Mouse (Mus musculus): ENCODE measurements at regions not wholly inside any gene's neighbourhood (a gene's known extent, or its start where the extent isn't known, plus 50 kb on each side); places are given as distances from the start of the nearest gene placed in this dataset.

DNA sequence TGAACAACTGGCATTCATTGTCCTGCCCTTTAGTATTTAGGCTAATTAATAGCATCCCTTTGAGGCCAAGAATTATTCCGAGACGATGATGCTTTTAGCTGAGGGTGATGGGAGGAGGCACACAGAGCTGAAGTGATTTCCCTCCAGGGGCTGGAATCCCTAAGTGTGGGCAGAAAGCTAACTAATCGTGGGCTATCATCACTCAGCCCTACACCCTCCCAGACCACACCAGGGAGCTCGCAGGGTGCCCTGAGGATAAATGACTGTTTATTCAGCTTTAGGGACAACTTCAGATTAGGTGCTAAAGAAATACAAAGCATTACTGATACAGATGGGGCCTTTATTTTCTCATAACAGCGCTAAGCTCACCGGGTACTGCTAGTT is 164.7 kb downstream of the Npr3 start:
- H3K4me3 ChIP-seq = no peak overlapping the region
- peak overlapping the region; percentile 36 for H3K4me2 ChIP-seq
- H3K36me3 ChIP-seq = no peaks in the 10 kb centered on the region
- H3K4me1 ChIP-seq (replicated peaks) = peaks cover 11% of the 10 kb centered on the region
- H3K9ac ChIP-seq = no peak overlapping the region
- no peak overlapping the region for H3K27ac ChIP-seq
- H3K27me3 ChIP-seq = no peaks in the 10 kb centered on the region
- ATAC-seq (ENCODE audit: low FRiP score) = peak; percentile 81
- 14% methylated on average over 6 of the region's 6 CpGs for WGBS
- no peaks in the 10 kb centered on the region for H3K9me3 ChIP-seq

DNA sequence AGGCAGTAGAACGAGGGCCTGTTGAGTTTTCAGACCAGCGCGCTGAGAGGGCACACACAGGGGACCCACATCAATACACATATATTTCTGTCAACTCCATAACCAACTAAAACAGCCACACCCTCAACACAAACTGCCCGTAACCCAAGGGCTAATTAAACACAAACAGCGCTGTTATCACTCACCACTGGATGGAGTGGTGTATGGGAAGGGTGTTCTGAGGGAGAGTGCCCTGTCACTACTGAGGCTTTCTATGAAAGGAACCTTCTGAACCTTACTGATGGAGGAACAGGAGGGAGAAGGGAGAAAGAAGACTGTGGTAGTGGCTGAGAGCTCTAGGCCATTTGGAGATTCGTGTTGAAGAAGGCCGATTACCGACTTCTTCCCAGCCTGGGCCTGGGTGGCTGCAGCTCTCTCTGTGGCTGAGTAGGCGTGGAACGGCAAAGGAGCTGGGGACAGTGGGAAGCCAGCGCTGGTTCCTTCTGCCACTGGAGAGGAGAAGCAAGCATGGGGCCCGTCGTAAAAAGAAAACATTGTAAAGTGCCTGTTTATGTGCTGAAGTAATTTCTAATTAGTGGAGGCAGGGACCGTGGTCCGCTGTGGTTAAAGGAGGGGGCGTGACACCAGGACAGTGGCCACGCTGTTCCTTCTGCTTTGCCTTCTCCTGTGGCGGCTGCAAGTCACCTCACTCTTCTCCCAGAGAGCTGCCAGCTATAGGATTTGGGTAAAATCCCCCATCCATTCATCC is 165.3 kb downstream of the Npr3 start:
- no peak overlapping the region for H3K9ac ChIP-seq
- 50% methylated on average over 18 of the region's 18 CpGs for WGBS
- peak; percentile 63; the same call in 1 of the 2 replicates for ATAC-seq (ENCODE audit: low FRiP score)

DNA sequence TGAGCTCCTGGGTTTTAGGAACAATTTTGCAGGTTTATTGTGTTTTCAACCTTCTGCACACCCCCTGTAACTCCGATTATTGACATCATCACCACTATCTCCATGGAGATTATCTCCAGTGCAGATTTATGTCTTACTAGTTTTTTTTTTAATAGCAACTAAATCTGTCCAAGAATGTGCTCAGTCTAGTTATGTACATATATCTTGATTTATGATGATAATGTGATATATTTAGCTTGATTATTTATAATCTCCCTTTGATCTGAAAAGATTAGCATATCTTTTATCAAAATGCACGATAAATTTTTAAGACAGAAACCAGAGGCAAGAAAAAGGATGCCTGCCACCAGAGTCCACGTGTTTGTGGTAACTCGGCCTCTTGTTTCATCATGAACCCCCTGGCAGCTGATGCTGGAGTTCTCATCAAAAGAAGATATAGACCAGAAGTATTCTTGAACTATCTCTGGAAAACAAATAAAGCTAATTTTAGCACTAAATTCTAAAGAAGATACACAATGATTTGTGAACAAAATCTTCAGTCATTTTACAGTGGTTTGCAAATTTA is 169.6 kb downstream of the Npr3 start:
- Histone ChIP-seq H3K4me3 (no peak overlapping the region), H3K4me2 (no peak overlapping the region), H3K27me3 (no peaks in the 10 kb centered on the region), H3K27ac (no peak overlapping the region), H3K36me3 (no peaks in the 10 kb centered on the region), H3K9me3 (no peaks in the 10 kb centered on the region), H3K4me1 (replicated peaks) (peaks cover 11% of the 10 kb centered on the region), H3K9ac (no peak overlapping the region)
- no peak for ATAC-seq (ENCODE audit: low FRiP score)
- 89% methylated on average over 4 of the region's 4 CpGs for WGBS

More for the DNA sequence above, 165.3 kb downstream of the Npr3 start:
- Histone ChIP-seq H3K4me1 (replicated peaks) (peaks cover 11% of the 10 kb centered on the region), H3K9me3 (no peaks in the 10 kb centered on the region), H3K27ac (no peak overlapping the region), H3K4me3 (no peak overlapping the region), H3K4me2 (peak overlapping the region; percentile 36), H3K36me3 (no peaks in the 10 kb centered on the region), H3K27me3 (no peaks in the 10 kb centered on the region)

DNA sequence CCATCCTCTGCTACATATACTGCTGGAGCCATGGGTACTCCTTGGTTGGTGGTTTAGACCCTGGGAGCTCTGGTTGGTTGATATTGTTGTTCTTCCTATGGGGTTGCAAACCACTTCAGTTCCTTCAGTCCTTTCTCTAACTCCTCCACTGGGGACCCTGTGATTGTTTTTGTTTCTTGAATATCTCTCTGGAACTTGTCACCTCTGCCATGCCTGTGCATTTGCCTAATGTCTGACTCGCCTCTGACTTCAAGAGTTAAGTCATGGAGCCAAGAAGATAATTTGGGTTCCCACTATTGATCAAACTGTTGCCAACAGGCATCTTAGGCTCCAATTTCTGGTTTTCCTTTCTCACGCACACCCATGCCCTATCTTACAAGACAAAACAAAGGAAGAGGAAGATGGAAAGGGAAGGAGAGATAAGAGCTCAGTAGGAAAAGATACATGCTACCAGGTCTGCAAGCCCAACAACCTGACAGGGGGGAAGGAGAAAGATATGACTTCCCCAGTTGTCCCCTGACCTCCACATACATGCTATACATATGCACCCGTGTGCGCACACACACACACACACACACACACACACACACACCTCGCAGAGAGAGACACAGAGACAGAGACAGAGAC is 172.3 kb downstream of the Npr3 start:
- H3K9me3 ChIP-seq = no peaks in the 10 kb centered on the region
- WGBS = 88% methylated on average over 5 of the region's 5 CpGs
- ATAC-seq (ENCODE audit: low FRiP score) = no peak

DNA sequence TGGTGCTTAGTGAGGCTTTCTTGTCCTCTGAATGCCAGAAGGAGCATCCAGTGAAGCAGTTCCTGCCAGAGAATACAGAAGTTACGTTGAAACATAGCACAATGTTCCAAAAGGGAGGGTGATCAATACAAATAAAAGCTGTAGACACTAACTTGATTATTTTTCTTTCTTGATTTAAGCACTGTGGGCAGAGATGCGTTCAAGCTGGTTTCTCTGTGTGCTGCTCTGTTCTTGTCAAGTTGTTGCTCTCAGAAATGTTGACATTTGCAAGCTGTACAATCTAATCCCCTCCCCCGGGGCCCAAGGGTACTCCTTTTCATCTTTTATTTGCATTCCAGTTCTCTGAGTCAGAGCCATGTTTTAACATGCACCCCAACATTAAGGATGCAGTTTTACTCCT is 177.7 kb downstream of the Npr3 start:
- no peak overlapping the region for H3K4me2 ChIP-seq
- H3K4me3 ChIP-seq = no peak overlapping the region
- H3K9ac ChIP-seq = no peak overlapping the region
- ATAC-seq (ENCODE audit: low FRiP score) = no peak
- H3K4me1 ChIP-seq (replicated peaks) = no peaks in the 10 kb centered on the region
- H3K9me3 ChIP-seq = no peaks in the 10 kb centered on the region
- no peaks in the 10 kb centered on the region for H3K27me3 ChIP-seq
- WGBS = 64% methylated on average over 3 of the region's 3 CpGs
- H3K36me3 ChIP-seq = no peaks in the 10 kb centered on the region
- no peak overlapping the region for H3K27ac ChIP-seq

More for the DNA sequence above, 172.3 kb downstream of the Npr3 start:
- H3K4me1 ChIP-seq (replicated peaks) = no peaks in the 10 kb centered on the region
- no peak overlapping the region for H3K4me2 ChIP-seq
- no peak overlapping the region for H3K9ac ChIP-seq
- H3K27me3 ChIP-seq = no peaks in the 10 kb centered on the region
- no peaks in the 10 kb centered on the region for H3K36me3 ChIP-seq
- H3K4me3 ChIP-seq = no peak overlapping the region
- no peak overlapping the region for H3K27ac ChIP-seq

DNA sequence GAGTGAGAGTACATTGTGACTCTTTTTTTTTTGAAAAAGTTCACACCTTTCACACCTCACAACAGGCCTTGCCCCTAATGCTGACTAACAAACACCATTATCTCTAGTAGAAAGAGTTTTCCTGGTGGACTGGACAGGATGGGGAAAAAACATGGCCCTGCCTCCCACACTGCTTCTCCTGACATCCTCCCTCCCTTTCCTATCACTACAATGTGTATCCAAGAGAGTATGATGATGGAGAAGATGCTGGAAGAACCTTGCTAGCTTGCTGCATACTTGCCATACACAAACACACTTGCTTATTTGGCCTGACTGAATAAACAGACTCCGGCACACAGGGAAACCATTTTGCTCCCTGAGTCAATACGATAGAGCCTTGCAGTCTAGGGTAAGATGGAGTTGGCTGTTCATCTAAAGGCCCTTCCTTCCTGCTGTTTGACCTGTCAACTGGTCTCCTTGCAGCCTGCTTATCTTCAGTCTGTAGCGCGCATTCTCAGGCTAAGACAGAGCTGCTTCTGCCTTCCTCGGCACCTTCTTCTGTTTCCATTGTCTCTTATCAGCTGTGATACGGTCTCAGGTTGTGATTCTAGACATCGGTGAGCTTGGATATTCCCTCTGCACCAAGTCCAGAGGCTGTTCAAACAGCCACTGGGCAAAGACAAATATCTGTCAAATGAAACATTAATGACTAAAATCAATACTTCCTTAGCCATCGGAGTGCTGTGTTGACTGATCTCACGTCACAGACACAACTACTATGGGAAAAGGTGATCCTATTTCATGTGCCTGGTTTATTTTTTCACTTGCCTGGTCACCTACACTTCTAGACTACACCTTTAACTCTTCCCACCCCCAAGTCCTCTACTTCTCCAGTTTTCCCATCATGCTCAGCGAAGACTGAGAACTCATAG is 181.2 kb downstream of the Npr3 start:
- Histone ChIP-seq H3K36me3 (no peaks in the 10 kb centered on the region), H3K4me1 (replicated peaks) (no peaks in the 10 kb centered on the region), H3K27me3 (no peaks in the 10 kb centered on the region), H3K9ac (no peak overlapping the region), H3K4me2 (no peak overlapping the region), H3K9me3 (no peaks in the 10 kb centered on the region), H3K4me3 (no peak overlapping the region), H3K27ac (no peak overlapping the region)
- ATAC-seq (ENCODE audit: low FRiP score) = no peak
- WGBS = 81% methylated on average over 10 of the region's 10 CpGs

DNA sequence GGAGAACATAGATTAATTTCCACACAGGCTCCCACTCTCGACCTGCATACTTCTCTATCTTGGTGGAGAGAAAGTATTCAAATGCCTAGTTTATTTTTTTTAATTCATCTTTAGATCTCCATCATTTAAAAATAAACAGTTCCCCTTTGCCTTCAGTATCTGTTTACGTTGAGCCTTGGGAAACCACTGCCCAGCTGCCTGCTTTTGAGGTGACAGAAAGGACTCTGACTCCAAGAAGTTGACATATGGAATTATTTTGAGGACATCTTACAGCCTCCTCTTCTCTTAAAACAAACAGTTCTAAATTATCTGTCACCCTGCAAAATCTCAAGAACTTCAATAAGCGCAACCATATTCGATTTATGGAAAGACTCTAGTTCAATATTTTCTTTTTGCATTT is 186.4 kb downstream of the Npr3 start:
- no peak for ATAC-seq (ENCODE audit: low FRiP score)
- Histone ChIP-seq H3K36me3 (no peaks in the 10 kb centered on the region), H3K4me2 (no peak overlapping the region), H3K4me3 (no peak overlapping the region), H3K27ac (no peak overlapping the region), H3K9me3 (no peaks in the 10 kb centered on the region), H3K27me3 (no peaks in the 10 kb centered on the region), H3K4me1 (replicated peaks) (no peaks in the 10 kb centered on the region), H3K9ac (no peak overlapping the region)
- 88% methylated on average over 4 of the region's 4 CpGs for WGBS

DNA sequence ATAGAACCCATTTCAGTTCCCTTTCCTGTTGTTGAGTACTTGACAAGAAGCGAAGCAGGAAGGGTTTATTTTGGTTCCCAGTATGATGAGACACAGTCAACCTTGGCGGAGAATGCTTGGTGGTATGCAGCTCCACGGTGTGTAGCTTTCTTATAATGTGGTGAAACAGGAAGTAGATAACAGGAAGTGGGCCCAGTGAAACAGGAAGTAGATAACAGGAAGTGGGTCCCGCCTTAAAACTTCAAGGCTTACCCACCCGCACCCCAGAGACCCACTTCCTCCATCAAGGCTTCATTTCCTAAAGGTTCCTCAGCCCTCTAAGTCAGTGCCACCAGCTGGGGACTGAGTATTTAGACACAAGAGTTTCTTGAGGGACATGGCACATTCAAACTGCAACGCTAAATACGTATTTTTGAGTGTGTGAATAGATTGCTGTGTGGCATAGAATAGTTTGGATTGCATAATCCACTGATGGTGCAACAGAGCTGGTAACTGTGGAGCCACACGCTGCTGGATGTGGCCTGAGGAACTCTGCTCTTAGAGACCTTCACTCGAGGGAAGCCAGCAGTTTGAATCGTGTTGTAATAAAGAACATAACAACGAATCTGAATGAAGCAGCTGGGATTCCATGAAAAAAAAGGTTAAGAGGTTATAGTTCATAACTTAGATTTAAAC is 190.8 kb downstream of the Npr3 start:
- Histone ChIP-seq H3K4me2 (no peak overlapping the region), H3K9ac (no peak overlapping the region), H3K36me3 (no peaks in the 10 kb centered on the region), H3K27me3 (no peaks in the 10 kb centered on the region), H3K27ac (no peak overlapping the region), H3K4me3 (no peak overlapping the region), H3K9me3 (no peaks in the 10 kb centered on the region), H3K4me1 (replicated peaks) (no peaks in the 10 kb centered on the region)
- no peak for ATAC-seq (ENCODE audit: low FRiP score)
- 93% methylated on average over 11 of the region's 11 CpGs for WGBS

DNA sequence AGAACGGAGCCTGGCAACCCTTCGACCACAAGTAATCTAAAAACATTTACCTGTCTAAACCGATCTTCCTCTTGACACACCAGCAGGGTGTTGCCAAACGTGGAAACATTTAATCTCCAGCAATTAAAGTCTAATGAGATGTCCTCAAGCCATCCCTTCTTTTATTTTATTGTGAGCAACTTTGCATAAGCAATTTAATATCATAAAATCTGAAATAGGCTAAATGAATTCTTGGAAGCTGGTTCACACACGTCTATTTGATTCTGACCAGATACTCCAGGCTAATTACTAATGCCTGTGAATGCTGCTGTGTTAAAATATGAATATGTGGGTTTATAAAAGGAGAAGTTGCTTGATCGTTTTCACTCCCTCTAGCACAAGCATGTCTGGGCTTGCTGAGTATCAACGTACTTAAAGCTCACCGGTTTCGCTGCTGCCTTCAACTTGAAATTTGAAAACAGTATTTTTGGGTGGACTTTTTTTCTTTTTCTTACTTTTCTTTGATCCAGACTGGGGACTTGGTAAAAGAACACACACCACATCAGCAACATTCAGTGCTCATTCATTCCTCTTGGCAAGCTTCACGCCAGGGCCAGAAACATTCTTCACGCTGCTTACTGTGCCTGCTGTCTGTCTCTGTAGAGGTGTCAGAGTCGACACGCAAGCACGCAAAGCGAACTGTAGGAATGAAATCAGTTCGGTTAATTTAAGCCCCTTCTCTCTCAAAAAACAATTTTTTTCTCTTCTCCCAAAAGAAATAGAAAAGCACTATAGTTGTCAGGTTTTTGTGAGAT is 194.4 kb downstream of the Npr3 start:
- WGBS = 81% methylated on average over 16 of the region's 16 CpGs
- H3K36me3 ChIP-seq = no peaks in the 10 kb centered on the region
- no peaks in the 10 kb centered on the region for H3K27me3 ChIP-seq
- no peaks in the 10 kb centered on the region for H3K9me3 ChIP-seq
- H3K9ac ChIP-seq = no peak overlapping the region
- H3K27ac ChIP-seq = no peak overlapping the region
- H3K4me2 ChIP-seq = no peak overlapping the region
- ATAC-seq (ENCODE audit: low FRiP score) = no peak
- no peak overlapping the region for H3K4me3 ChIP-seq
- H3K4me1 ChIP-seq (replicated peaks) = no peaks in the 10 kb centered on the region

DNA sequence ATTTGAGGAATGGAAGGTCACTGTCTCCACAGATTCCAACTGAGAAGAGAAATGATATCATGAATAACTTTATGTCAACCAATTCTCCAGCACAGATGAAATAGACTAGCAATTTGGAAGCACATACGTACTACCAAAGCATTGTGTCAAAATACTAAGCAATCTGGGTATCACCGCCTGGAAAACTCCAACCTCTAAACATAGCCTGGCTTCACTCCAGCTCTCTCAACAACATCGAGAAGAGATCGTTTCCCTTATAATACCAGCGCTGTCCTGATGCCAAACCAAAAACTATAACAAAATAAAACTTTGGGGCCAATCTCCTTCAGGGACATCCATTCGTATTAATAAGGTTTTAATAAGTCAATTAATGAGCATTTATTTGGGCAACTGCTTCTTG is 205.8 kb downstream of the Npr3 start:
- 90% methylated on average over 6 of the region's 6 CpGs for WGBS
- ATAC-seq (ENCODE audit: low FRiP score) = no peak
- no peaks in the 10 kb centered on the region for H3K9me3 ChIP-seq
- no peaks in the 10 kb centered on the region for H3K4me1 ChIP-seq (replicated peaks)
- H3K36me3 ChIP-seq = no peaks in the 10 kb centered on the region
- H3K9ac ChIP-seq = no peak overlapping the region
- no peak overlapping the region for H3K27ac ChIP-seq
- H3K4me3 ChIP-seq = no peak overlapping the region
- no peaks in the 10 kb centered on the region for H3K27me3 ChIP-seq
- H3K4me2 ChIP-seq = no peak overlapping the region

DNA sequence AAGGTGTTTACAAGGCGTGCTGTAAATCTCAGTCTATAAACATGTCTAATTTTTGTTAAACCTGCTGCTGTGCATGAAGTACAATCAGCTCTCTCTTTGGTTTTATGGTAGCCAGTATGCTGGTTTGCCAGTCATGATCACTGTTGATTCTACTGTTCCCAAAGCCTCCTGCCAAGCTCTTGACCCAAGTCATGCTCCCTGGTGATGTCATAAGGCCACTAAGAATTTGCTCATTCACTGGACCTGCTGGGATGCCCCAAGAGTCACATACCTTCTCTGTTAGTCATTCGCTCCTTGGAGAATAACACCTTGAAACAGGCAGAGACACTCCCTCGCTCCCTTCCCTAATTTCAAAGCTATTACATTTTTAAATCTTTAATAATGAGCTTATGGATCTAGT is 207.2 kb downstream of the Npr3 start:
- WGBS = 91% methylated on average over 3 of the region's 3 CpGs
- Histone ChIP-seq H3K9ac (no peak overlapping the region), H3K9me3 (no peaks in the 10 kb centered on the region), H3K4me3 (no peak overlapping the region), H3K4me2 (no peak overlapping the region), H3K4me1 (replicated peaks) (no peaks in the 10 kb centered on the region), H3K27me3 (no peaks in the 10 kb centered on the region), H3K27ac (no peak overlapping the region), H3K36me3 (no peaks in the 10 kb centered on the region)
- no peak for ATAC-seq (ENCODE audit: low FRiP score)
